Mouse (Mus musculus): ENCODE results near the gene Car1.
"Not testable (repeated sequence)": the region's sequence is repeated elsewhere in the genome, so short reads cannot be mapped to it uniquely, and the experiment has no call there.

Gene Car1

GRCm38 (mm10) chr3:14808211-14808610 is at the start of gene Car1:
Car1 (minus strand) TSS chr3:14808368.
- no peak for DNase-seq

DNA sequence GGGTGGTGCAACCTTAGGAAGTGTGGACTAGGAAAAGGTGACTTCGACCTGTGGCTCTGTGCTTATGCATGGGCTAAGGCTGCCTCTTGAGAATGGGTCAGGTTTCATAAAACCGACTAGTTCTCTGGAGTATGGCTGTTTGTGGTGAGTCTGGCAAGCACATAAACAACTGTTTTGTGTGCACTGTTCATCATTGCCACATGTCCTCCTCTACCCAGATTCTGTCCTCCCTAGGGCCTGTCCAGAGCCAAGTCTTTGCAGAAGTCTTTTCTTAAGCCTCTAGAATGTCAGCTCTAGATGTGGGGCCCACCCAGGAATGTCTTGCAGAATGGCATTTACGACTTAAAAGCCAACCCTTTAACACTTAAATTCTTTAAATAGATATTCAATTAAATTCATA is 49.7 kb upstream of the Car1 start:
- DNase-seq, result no peak

DNA sequence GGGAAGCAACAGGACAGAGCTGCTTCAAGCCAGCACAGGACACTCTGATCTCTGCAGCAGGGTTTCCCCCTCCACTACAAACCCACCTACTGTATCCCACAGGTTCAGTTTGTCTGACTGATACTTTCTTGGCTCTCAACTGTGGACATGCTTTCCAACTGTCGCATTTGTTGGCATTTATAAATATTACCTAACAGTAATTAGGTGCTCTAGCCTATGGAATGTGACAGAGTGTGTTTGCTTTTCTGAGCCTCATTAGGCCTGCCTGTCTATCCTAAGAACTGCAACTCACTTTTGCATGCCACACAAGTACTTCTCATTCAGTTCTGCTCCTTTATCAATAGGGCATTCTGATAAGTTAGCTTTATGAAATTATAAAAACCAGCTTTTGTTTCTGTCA is 46.3 kb upstream of the Car1 start:
- no peak for DNase-seq

DNA sequence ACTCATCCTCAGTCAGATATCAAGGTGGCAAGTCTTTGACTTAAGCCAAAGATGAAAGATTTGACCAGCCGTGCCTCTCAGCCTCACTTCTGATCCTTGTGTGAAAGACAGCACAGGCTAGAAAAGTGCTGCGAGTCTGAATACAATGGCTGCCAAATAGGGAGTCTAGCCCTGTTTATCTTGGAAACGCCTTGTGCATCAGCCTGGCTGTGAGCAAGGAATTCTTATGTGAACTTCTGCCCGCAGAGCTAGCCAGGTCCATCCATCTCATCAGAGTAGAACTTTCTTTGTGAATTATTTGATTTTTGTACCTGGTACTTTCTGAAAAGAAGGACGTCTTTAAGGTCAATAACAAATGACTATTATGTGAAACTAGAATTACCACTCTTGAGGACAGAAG is 45.8 kb upstream of the Car1 start:
- DNase-seq, result no peak

DNA sequence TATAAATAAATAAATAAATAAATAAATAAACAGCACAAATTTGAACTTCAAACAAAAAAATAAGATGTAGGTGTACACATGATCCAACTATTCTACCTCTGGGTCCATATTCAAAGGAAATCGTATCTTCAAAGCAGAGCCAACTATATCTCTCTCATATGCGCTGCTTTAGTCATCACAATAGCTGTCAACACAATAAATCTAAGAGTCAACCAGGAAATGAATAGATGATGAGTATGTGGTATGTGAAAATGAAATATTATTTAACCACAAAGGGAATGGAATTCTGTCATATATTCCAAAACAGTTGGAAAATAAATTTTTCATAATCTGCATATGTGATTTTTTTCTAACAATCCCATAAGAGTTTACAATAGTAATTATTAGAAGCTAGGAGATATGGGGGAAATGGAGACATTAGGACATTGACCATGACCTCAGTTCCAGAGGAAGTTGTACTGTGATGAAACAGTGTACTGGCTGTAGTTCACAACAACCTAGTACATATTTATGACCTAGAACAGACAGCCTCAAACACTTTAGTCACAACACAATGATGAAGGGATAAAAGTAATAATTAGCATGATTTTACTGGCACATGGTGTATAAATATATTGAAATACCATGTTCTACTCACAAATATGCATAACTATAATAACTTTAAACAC is 40.6 kb upstream of the Car1 start:
- DNase-seq, result no peak

GRCm38 (mm10) chr3:14839466-14840118 is 31.4 kb upstream of the Car1 start:
- DNase-seq, result no peak

GRCm38 (mm10) chr3:14838936-14839335 is 30.8 kb upstream of the Car1 start:
- DNase-seq, result no peak

DNA sequence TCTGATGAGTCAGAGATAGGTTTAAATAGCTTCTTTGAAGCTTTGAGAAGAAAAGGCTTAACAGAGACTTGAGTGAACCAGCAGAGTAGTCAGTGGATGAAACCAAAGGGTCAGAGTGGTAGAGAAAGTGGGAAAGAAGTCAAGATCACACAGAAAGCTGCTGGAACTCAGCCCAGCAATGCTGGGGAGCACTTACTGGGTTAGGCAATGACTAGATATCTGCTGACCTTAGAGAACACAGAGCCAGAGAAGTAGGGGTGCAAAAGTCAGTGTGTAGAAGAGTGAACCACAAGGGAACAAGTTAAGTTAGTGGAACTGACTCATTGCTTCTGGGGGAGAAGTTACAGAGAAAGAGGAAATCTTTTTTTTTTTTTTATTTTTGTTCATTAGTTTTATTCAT is 24.6 kb upstream of the Car1 start:
- no peak for DNase-seq

GRCm38 (mm10) chr3:14831219-14831835 is 23.2 kb upstream of the Car1 start:
- no peak for DNase-seq

GRCm38 (mm10) chr3:14828896-14829295 is 20.7 kb upstream of the Car1 start:
- DNase-seq, result no peak

GRCm38 (mm10) chr3:14819844-14820504 is 11.8 kb upstream of the Car1 start:
- DNase-seq, result no peak

GRCm38 (mm10) chr3:14815396-14815795 is 7.2 kb upstream of the Car1 start:
- DNase-seq, result not testable (repeated sequence)

- no peak for DNase-seq
Measured at GRCm38 (mm10) chr3:14806702-14807101, 1.5 kb downstream of the Car1 start.

GRCm38 (mm10) chr3:14805962-14806361 is 2.2 kb downstream of the Car1 start:
- DNase-seq, result no peak

DNA sequence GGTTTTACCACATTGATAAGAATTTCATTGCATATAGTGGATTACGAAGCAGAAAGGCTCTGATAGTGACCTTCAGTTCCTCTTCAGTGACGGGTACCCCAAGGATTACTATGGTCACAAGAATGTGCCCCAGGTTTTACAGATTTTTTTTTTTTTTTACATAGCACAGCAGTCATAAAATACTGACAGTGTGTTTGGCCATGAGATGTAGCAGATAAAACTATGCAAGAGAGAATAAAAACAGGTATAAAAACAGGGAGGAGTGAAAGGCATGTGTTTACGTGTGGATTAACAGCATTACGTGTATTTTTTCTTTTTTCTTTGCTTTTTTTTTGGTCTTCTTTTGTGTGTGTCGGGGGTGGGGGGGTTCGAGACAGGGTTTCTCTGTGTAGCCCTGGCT is 3.3 kb downstream of the Car1 start:
- DNase-seq, result no peak

DNA sequence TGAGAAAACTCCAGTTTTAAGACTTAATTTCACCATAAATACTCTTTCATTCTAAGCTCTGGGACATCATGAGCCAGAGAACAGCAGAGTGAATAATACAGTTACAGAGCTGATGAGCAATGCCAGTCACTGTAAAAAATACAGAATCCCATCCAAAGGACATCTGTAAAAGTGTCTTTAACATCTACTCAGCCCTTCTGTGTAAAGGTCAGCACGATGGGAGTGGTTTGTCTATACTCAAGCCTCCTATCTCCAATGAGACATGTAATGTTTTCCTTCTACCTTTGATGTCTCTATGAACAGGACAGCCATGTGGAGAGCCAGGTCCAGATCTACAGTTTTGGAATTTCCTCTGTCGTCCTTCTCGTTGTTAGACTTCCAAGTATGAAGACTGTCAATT is 11.1 kb downstream of the Car1 start:
- no peak for DNase-seq

DNA sequence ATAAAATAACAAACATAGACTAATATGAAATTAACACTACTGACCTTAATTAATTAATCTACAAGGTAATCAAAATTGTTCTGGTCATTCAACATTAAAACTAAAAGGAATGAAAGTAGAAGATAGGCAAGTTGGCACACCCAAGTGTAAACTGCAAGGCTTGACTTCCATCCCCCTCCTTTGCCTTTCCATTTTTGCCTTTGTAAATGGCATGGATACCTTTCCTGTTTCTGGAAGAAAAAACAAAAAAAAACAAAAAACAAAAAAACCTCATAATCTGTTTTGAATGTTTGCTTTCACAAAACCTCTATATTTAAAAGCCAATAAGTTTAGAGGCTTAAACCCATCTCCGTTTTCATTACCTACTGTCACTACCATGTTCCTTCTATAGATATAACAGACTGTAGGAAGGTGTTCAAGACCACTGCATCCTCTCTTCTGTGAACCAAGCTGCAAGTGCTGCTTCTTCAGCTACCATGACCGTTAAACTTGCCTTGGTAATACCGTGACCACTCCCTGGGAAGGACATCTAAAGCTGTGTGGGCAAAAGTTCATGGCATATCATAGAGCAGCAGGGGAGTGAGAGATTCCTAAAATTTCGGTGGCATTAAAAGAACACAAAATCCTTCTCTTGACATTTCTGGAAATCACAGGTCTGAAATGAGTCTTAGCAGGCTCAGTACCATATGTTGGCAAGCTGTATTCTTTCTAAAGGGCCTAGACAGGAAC is 12.7 kb downstream of the Car1 start:
- DNase-seq, result no peak

- DNase-seq, result no peak
Measured at GRCm38 (mm10) chr3:14792032-14792431, 16.1 kb downstream of the Car1 start.

DNA sequence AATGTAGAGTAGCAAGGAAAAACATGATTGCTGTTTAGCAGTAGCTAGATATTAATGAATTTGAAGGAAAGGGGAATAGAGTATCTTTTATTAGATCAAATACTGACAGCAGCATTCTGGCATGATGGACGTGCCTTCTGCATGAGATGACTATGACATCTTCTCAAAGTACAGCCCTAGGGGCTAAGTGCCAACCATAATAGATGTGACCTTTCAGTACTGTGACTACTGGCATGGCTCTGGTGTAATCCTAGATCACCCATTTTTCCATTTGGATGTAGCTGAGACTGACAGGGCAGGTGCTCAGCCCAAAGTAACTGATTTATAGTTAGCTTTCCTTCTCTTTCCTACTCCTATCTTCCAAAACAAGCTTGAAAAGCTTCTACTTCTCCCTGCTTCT is 20.6 kb downstream of the Car1 start:
- no peak for DNase-seq

- DNase-seq, result no peak
Measured at GRCm38 (mm10) chr3:14787136-14787535, 21.0 kb downstream of the Car1 start.

- DNase-seq, result no peak
Measured at GRCm38 (mm10) chr3:14786551-14787079, 21.6 kb downstream of the Car1 start.

- DNase-seq, result no peak
Measured at GRCm38 (mm10) chr3:14785353-14785752, 22.8 kb downstream of the Car1 start.

DNA sequence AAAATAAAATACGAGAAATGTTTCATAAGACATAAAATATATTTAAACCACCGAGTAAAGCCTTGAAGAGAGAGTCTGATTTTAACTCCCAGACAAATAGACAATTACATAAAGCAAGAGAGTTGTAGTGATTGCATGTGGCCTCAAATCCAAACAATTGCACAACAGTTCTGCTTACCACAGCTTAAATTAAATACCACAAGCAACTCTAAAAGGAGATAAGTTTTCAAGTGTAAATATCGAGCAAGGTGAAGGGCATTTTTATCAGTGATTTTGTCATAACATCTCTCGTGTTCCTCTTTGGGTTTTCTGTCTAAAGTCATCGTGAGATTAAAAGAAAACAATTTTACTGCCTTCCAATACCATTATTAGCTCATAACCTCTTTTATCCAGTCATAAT is 25.0 kb downstream of the Car1 start:
- not testable (repeated sequence) for DNase-seq

Data from embryo, embryonic 11 days (tissue).